Mouse (Mus musculus): ENCODE data around the gene Mpig6b.

DNA sequence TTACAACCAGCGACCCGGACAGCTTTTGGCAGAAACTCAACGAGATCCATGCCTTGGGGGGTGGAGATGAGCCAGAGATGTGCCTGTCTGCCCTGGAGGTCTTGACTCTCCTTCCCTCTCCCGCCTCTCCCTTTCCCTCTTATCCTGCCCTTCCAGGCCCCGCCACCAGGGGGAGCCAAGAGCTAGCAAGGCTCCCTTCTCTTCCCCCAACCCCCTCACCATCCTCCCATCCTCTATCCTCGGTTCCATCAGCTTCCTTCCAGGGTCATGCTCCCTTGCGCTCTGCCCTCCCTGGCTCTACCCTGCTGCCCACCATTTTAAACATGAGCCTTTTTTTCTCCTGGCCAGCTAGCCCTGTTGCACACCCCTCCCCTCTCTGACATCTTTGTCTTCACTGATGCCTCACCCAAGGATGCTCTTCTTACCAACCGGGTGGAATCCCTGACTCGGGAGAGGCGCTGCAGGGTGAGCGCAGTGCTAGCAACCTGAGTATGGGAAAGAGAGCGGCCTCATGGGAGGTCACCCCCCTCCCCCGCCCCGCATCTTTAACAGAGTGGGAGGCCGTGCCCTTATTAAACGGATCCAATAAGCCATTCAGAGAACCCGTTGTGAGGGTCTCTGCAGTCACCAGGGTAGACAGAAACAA is 44.7 kb downstream of the Mpig6b start:
- TF ChIP-seq GATA1 (IDR thresholded peaks at IDR 0.05; ENCODE audit: borderline replicate concordance, low read length), result no peak
- no peak for TF ChIP-seq FLI1 (IDR thresholded peaks at IDR 0.05; ENCODE audit: low read length)

Measured in megakaryocyte, embryonic 14.5 days (primary cell).